Mouse (Mus musculus) brain, adult 2 months (tissue): ENCODE measurements at regions not wholly inside any gene's neighbourhood (a gene's known extent, or its start where the extent isn't known, plus 50 kb on each side); places are given as distances from the start of the nearest gene placed in this dataset.
"Not testable (repeated sequence)": the region's sequence is repeated elsewhere in the genome, so short reads cannot be mapped to it uniquely, and the experiment has no call there.

Experiments
- DNase-seq: peaks from one replicate; pipeline ENCODE4 v3.0.0; 2011; ENCODE audit warnings: low read depth, low spot score

GRCm38 (mm10) chr17:83993028-83993427 is 145.3 kb upstream of the Haao start:
- DNase-seq, result peak; percentile 26

- no peak for DNase-seq
These were observed 142.9 kb upstream of the Haao start for GRCm38 (mm10) chr17:83990421-83991365.

DNA sequence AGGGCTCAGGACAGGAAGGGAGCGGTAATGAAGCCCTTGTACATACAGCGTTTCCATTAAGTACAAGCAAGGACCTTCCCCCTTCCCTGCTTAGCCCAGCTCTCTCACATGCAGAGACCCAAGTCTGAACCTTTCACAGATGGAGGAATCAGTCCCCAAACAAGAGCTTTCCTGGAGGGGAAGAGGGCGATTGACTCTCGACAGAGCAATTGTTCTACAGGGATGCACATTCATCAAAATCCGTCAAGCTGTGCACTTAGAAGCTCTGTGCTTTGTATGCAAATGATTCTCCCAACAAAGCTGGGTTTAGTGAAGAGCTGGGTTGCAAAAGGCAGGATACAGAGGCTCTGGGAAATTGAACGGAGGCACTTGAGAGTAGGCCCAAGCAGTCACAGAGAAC is 141.1 kb upstream of the Haao start:
- peak; percentile 71 for DNase-seq

- DNase-seq, result no peak
These were observed 140.4 kb upstream of the Haao start for GRCm38 (mm10) chr17:83988165-83988564.

- no peak for DNase-seq
These were observed 139.9 kb upstream of the Haao start for GRCm38 (mm10) chr17:83987683-83988082.

GRCm38 (mm10) chr17:83985916-83986578 is 138.3 kb upstream of the Haao start:
- peak; percentile 48 for DNase-seq

DNA sequence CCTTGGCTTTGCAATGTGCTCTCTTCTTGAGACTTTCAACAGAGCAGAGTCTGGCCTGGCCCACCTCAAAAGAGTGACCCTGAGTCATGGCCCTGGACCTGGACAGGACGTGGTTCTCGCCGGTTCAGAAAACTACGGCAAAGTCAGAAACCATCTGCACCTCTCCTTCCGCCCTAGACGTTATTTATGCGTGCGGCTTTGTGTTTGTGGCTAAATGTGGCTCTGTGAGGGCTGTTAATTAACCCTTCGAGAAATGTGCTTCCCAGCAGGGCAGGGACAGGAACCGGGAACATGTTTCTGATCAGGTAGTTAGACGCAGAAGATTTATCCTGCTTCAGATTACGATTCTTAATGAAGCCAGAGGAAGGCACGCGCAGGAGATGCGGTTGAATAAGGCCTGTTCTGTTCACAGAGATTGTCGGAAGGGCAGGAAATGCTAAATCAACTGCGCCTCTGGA is 137.6 kb upstream of the Haao start:
- no peak for DNase-seq

- no peak for DNase-seq
These were observed 136.2 kb upstream of the Haao start for GRCm38 (mm10) chr17:83983837-83984388.

GRCm38 (mm10) chr17:83983070-83983836 is 135.5 kb upstream of the Haao start:
- DNase-seq, result peak; percentile 66

GRCm38 (mm10) chr17:83982700-83983069 is 134.9 kb upstream of the Haao start:
- DNase-seq, result no peak

DNA sequence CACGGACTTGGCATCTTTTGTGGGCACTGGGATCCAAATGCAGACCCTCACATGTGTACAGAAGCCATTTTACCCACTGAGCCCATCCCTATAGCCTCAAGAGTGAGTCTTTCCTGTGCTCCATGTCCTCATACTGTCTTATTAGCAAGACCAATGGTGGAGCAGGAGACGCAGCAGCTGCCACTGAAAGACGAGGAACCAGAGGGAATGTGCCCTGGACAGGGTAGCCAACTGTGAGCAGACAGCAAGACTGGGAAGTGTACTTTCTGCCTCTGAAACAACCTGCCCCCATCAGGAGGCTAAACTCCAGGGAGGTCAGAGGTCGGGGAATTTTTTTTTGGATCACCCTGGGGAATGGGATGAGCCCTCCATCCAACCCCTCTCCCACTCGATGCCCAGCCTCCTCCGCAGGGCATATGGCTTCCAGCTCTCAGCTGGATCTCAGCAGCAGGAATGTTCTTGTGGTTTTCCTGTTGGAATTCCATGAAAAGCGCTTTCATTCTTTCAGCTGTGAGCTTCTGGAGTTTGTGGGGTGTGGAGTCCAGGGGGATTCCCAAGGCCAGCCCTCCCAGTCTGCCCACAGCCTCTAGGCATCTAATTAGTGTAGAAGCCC is 131.2 kb upstream of the Haao start:
- no peak for DNase-seq

DNA sequence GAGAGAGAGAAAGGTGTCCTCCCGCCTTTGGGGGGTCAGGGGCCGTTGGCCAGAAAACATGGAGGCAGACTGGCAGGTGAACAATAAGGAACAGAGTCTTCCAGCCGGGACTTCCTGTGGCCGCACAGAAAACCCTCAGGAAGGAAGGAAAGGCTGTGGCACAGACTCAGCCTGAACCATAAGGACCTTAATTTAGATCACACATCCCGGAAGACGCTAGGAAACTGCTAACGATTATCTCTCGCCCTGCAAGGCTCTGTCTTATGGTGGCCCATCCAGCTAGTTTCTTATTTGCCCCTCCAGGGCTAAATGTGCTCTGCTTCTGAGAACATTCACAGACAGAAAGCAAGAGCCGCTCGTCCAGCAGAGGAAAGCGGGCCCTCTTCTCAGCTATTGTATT is 130.0 kb upstream of the Haao start:
- no peak for DNase-seq

GRCm38 (mm10) chr17:83975813-83976212 is 128.1 kb upstream of the Haao start:
- no peak for DNase-seq

GRCm38 (mm10) chr17:83973461-83974350 is 125.9 kb upstream of the Haao start:
- peak; percentile 31 for DNase-seq

DNA sequence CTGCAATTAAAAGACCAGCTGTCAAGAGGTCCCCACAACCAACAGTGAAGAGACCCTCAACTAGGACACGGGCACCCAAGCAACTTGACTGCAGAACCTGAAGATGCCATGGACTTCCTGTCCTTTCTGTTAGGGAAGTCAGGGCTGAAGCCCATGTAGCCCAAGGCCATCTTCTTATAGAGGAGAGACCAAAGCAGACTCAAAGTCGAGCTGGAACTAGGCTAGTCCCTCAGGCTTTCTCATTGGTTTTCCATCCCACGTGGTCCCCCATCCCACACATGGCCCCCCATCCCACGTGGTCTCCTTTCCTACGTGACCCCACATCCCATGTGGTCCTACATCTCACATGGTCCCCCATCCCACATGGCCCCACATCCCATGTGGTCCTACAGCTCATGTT is 125.1 kb upstream of the Haao start:
- DNase-seq, result no peak

GRCm38 (mm10) chr17:83972470-83972869 is 124.7 kb upstream of the Haao start:
- DNase-seq, result no peak

DNA sequence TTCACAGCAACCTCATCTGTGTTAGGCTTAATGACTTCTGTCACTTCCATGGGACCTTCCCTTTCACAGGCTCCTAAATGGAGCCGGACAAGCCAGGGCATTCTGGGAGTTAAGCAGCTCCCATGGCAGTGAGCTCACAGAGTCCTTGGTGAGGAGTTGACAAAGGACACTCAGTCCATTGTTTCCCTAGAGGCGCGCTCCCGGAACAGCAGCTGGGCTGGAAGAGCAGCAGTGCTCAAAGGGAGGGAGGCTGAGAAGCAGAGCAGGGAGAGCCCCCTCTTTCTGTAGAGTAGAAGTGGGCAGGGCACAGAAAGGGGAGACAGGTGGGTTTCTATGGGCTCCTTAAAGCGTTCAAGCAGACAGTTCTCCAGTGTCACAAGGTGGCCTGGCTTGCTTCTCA is 124.3 kb upstream of the Haao start:
- peak; percentile 89 for DNase-seq

GRCm38 (mm10) chr17:83969407-83969826 is 121.7 kb upstream of the Haao start:
- peak; percentile 95 for DNase-seq

- not testable (repeated sequence) for DNase-seq
These were observed 120.4 kb upstream of the Haao start for GRCm38 (mm10) chr17:83968124-83968523.

- DNase-seq, result no peak
These were observed 119.2 kb upstream of the Haao start for GRCm38 (mm10) chr17:83967007-83967406.
